Mouse (Mus musculus): Measurements from ENCODE around the gene Megf9.

GRCm38 (mm10) chr4:70391760-70392372, 142.9 kb downstream of the Megf9 start:
- TF ChIP-seq CTCF (conservative IDR thresholded peaks at IDR 0.05 in 1 of 2, IDR thresholded peaks at IDR 0.05 in 1 of 2; ENCODE audit: low read depth in 2 of 2, low read length in 2 of 2) (no peak), GABPA (IDR thresholded peaks at IDR 0.05; ENCODE audit: insufficient replicate concordance, low read depth, low read length) (no peak)

Measured in CH12.LX (cell line).